Mouse (Mus musculus): ENCODE measurements around the gene Ttf2. TPM values are rescaled to one million over a fixed set of nuclear protein-coding genes. Genes with fewer than 3 reads are reported as not detected.

Gene Ttf2
- polyA plus RNA-seq, 1 experiment, result 0.40 TPM

DNA sequence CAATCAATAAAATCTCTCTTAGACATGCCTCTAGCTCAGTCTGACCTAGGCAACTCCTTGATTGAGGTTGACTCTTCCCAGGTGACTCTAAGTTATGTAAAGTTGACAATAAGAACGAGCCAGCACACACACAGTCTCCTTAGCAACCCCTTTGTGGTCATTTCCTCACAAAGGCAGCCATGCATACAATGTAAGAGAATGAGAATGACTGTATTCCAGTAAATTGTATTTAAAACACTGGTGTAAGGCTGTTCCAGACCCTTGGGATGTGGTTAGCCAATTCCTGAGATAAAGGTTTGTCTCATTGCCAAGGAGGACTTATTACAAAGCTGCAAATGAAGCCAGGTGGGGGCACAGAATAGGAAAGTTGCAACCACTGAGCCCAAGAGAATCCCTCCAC, 20.8 kb upstream of the Ttf2 start:
- TF ChIP-seq GATA1 (IDR thresholded peaks at IDR 0.05; ENCODE audit: borderline replicate concordance, low read length), result no peak
- no peak for TF ChIP-seq FLI1 (IDR thresholded peaks at IDR 0.05; ENCODE audit: low read length)
- peaks cover 29% of the 10 kb centered on the region for H3K4me1 ChIP-seq
- no peak overlapping the region for H3K4me3 ChIP-seq (replicated peaks)
- H3K36me3 ChIP-seq (replicated peaks; ENCODE audit: low read length), result no peaks in the 10 kb centered on the region
- no peaks in the 10 kb centered on the region for H3K9me3 ChIP-seq
- H3K27me3 ChIP-seq (replicated peaks), result peaks cover 6% of the 10 kb centered on the region

DNA sequence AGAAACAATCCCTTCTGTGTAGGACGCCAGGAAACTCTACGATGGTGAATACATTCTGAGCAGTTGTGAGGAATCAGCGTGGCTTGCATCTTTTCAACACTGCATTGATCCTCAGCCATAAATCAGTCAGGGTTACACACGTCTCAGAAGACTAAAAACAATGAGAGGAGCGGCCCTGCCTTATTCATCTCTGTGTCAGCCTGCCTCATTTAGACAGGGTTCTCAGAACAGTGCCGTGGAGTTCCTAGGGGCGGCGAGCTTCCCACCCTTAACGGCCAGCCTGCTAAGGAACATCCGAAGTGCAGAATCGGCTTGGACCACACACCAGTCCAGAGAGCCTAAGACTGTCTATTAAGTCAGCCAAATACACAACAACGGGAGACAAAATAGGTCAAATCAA, 20.0 kb upstream of the Ttf2 start:
- TF ChIP-seq FLI1 (IDR thresholded peaks at IDR 0.05; ENCODE audit: low read length) (no peak), GATA1 (IDR thresholded peaks at IDR 0.05; ENCODE audit: borderline replicate concordance, low read length) (no peak)
- H3K9me3 ChIP-seq, result no peaks in the 10 kb centered on the region
- H3K27me3 ChIP-seq (replicated peaks), result peaks cover 6% of the 10 kb centered on the region
- peaks cover 26% of the 10 kb centered on the region for H3K4me1 ChIP-seq
- H3K4me3 ChIP-seq (replicated peaks), result no peak overlapping the region
- no peaks in the 10 kb centered on the region for H3K36me3 ChIP-seq (replicated peaks; ENCODE audit: low read length)

DNA sequence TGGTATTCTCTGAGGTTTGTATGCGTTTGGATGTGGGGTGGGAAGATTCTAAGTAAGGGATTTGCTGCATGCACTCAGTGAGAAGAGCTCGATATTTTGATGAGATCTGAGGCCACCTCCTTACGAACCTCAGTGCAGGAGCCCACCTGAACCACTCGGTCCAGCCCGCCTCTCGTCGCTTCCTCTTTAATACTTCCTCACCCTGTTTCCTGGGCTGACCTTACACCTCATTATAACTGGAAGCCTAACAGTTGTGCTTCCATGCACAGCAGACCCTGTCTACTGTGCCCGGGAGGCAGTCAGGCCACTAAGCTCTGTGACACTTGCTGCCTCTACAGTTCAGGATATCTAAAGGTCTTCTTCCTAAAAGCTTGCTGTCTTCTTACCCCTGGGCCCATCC, 9.8 kb upstream of the Ttf2 start:
- no peaks in the 10 kb centered on the region for H3K9me3 ChIP-seq
- no peak overlapping the region for H3K4me3 ChIP-seq (replicated peaks)

DNA sequence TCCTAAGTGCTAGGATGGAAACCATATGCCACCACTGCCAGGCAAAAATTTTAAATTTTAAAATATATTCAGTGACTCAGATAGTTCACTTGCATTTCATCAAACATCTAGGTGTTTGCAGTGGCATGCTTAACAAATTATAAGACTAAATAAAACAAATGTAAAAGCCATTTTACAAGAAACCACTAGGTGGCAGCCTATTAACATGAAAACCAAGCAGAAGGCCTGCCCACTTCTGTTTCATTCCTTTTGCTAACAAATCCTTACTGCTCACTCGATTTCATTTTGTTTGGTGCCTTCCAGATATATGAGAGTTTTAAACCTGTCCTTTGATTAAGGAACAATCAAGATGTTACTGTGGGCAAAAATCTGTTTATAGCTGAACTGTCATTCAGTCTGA, 4.4 kb upstream of the Ttf2 start:
- Histone ChIP-seq H3K9me3 (no peaks in the 10 kb centered on the region), H3K36me3 (replicated peaks; ENCODE audit: low read length) (no peaks in the 10 kb centered on the region), H3K4me3 (replicated peaks) (no peak overlapping the region), H3K27me3 (replicated peaks) (peaks cover 15% of the 10 kb centered on the region), H3K4me1 (peaks cover 8% of the 10 kb centered on the region)
- TF ChIP-seq FLI1 (IDR thresholded peaks at IDR 0.05; ENCODE audit: low read length) (no peak), GATA1 (IDR thresholded peaks at IDR 0.05; ENCODE audit: borderline replicate concordance, low read length) (no peak)

More for the DNA sequence above, 9.8 kb upstream of the Ttf2 start:
- Histone ChIP-seq H3K4me1 (peaks cover 4% of the 10 kb centered on the region; the same call in 1 of the 2 replicates), H3K36me3 (replicated peaks; ENCODE audit: low read length) (no peaks in the 10 kb centered on the region), H3K27me3 (replicated peaks) (peaks cover 40% of the 10 kb centered on the region)
- no peak for TF ChIP-seq GATA1 (IDR thresholded peaks at IDR 0.05; ENCODE audit: borderline replicate concordance, low read length)
- no peak for TF ChIP-seq FLI1 (IDR thresholded peaks at IDR 0.05; ENCODE audit: low read length)

DNA sequence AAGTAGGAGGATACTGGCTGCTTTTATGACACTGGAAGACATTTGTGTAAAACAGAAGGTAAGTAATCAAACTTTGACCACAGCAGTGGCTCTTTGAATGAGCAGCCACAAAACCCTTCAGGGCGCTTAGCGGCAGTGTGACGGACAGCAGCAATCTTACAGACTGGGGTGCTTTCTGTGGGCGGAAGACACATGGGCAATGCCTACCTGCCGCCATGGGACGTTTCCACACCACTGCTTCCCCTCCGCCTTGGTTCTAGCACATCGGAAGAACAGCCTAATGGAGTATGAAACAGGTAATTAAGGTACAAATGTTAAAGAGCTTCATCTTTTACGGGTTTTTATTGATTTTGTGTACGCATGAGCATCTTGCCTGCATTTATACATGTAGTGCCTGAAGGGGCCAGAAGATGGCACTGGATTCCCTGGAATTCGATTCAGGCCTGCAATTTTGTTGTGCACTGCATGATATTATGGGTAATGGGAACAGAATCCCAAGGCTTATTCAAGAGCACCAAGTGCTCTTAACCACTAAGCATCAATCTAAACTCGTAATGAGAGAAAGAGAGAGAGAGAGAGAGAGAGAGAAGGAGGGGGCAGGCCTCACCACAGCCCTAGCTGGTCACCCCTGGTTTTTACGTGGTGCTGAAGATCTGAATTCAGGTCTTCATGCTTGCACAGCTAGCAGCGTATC, 5.5 kb downstream of the Ttf2 start:
- H3K4me1 ChIP-seq, result peaks cover 13% of the 10 kb centered on the region
- no peaks in the 10 kb centered on the region for H3K9me3 ChIP-seq
- H3K27me3 ChIP-seq (replicated peaks), result no peaks in the 10 kb centered on the region
- peaks cover 75% of the 10 kb centered on the region for H3K36me3 ChIP-seq (replicated peaks; ENCODE audit: low read length)
- no peak overlapping the region for H3K4me3 ChIP-seq (replicated peaks)
- TF ChIP-seq FLI1 (IDR thresholded peaks at IDR 0.05; ENCODE audit: low read length) (no peak), GATA1 (IDR thresholded peaks at IDR 0.05; ENCODE audit: borderline replicate concordance, low read length) (no peak)

DNA sequence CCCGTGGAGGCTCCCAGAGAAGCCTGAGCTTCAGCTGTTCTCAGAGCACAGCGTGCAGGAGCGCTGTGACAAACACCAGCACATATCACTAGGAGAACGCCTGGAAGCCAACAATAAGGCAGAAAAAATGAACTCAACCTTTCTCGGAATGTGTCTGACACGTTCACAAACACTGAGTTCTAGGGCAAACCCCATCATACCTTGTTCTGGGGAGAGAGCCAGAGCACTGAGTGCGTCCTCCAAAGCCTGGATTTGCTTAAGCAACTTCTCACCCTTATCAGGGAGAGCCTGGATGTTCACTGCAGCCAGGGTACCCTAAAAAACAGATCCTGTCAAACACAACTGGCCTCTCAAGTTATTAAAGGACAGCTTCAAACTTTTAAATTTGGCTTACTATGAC, 8.0 kb downstream of the Ttf2 start:
- TF ChIP-seq GATA1 (IDR thresholded peaks at IDR 0.05; ENCODE audit: borderline replicate concordance, low read length) (no peak), FLI1 (IDR thresholded peaks at IDR 0.05; ENCODE audit: low read length) (no peak)
- H3K36me3 ChIP-seq (replicated peaks; ENCODE audit: low read length), result peaks cover 97% of the 10 kb centered on the region
- H3K27me3 ChIP-seq (replicated peaks), result no peaks in the 10 kb centered on the region
- H3K4me3 ChIP-seq (replicated peaks), result no peak overlapping the region
- H3K9me3 ChIP-seq, result no peaks in the 10 kb centered on the region
- H3K4me1 ChIP-seq, result peaks cover 7% of the 10 kb centered on the region; the same call in 1 of the 2 replicates

DNA sequence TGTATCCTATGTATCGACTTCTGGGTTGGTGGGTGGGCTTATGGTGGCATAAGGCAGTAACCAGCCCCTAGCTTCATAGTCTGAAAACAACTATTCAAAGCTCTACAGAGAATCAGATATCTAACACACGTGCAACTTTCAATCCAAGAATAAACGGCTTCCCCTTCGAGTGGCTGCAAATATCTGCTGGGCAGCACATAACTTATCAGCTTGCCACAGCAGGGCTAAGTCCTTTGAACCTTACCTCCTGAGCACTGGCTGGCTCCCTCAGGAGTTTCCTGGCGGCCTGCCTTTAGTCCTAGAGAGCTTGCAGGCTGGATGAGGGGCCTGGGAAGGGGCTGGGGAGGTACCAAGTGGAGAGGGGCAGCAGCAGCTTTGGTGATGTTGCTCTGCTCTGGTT, 8.5 kb downstream of the Ttf2 start:
- H3K27me3 ChIP-seq (replicated peaks), result no peaks in the 10 kb centered on the region
- H3K4me3 ChIP-seq (replicated peaks), result no peak overlapping the region
- H3K36me3 ChIP-seq (replicated peaks; ENCODE audit: low read length), result peaks cover 96% of the 10 kb centered on the region
- H3K9me3 ChIP-seq, result no peaks in the 10 kb centered on the region
- TF ChIP-seq GATA1 (IDR thresholded peaks at IDR 0.05; ENCODE audit: borderline replicate concordance, low read length), result no peak
- TF ChIP-seq FLI1 (IDR thresholded peaks at IDR 0.05; ENCODE audit: low read length), result no peak
- H3K4me1 ChIP-seq, result peaks cover 7% of the 10 kb centered on the region; the same call in 1 of the 2 replicates

DNA sequence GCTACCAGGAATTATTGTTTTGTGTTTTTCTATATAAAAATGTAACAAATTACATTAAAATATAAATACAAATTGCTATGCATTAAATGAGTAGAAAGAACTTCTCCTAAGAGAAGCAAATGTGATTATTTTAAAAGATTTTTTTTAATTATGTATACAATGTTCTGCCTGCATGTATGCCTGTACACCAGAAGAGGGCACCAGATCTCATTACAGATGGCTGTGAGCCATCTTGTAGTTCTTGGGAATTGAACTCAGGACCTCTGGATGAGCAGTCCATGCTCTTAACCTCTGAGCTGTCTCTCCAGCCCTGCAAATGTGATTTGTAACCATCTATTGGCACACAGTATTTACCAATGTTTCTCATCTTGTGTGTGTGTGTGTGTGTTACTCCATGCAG, 14.8 kb downstream of the Ttf2 start:
- H3K4me1 ChIP-seq, result no peaks in the 10 kb centered on the region
- no peaks in the 10 kb centered on the region for H3K27me3 ChIP-seq (replicated peaks)
- no peak for TF ChIP-seq FLI1 (IDR thresholded peaks at IDR 0.05; ENCODE audit: low read length)
- H3K36me3 ChIP-seq (replicated peaks; ENCODE audit: low read length), result peaks cover 96% of the 10 kb centered on the region
- no peaks in the 10 kb centered on the region for H3K9me3 ChIP-seq
- no peak overlapping the region for H3K4me3 ChIP-seq (replicated peaks)

DNA sequence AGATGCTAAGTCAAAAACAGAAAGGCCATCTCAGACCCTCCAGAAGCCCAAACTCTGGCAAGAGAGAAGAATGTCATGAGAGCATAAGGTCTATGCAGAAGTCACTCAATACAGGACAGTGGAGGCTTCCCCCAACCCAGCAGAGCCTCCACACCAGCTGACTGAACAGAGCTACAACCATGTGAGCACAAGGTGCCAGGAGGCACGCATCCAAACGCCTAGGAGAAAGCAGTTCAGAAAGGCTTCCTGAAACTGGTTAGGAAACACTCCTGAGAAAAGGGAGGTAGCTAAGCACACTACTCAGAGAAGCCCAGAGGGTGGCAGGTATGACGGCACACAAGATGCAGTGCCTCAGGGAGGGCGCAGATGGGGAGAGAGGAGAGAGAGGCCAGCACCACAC, 17.9 kb downstream of the Ttf2 start:
- no peaks in the 10 kb centered on the region for H3K9me3 ChIP-seq
- H3K4me1 ChIP-seq, result no peaks in the 10 kb centered on the region
- no peak overlapping the region for H3K4me3 ChIP-seq (replicated peaks)
- no peaks in the 10 kb centered on the region for H3K27me3 ChIP-seq (replicated peaks)
- no peak for TF ChIP-seq GATA1 (IDR thresholded peaks at IDR 0.05; ENCODE audit: borderline replicate concordance, low read length)
- no peak for TF ChIP-seq FLI1 (IDR thresholded peaks at IDR 0.05; ENCODE audit: low read length)
- peaks cover 94% of the 10 kb centered on the region for H3K36me3 ChIP-seq (replicated peaks; ENCODE audit: low read length)

DNA sequence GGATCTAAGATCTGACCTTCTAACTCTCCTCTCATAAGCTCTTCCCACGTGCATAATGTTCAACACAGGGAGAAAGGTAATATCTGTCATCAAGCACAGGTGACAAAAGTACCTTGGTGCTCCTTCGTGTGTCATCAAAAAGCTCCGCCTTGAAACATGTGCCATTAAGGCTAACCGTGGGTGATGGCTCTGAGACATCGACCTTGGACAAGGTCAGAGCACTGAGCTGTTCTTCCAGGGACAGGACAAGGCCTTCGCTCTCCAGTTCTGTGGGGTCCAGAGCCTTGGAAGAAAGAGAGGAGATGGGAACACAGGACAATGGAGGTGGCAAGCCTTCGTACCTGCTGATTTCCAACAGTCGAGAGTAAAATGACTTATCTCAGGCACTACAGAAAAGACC, 22.2 kb downstream of the Ttf2 start:
- peaks cover 96% of the 10 kb centered on the region for H3K36me3 ChIP-seq (replicated peaks; ENCODE audit: low read length)
- H3K4me1 ChIP-seq, result no peaks in the 10 kb centered on the region
- TF ChIP-seq GATA1 (IDR thresholded peaks at IDR 0.05; ENCODE audit: borderline replicate concordance, low read length) (no peak), FLI1 (IDR thresholded peaks at IDR 0.05; ENCODE audit: low read length) (no peak)
- H3K9me3 ChIP-seq, result no peaks in the 10 kb centered on the region
- no peak overlapping the region for H3K4me3 ChIP-seq (replicated peaks)
- H3K27me3 ChIP-seq (replicated peaks), result no peaks in the 10 kb centered on the region

Measured in megakaryocyte, embryonic 14.5 days (primary cell).